Mouse (Mus musculus) forebrain, embryonic 16.5 days (tissue): ENCODE measurements at regions not wholly inside any gene's neighbourhood (a gene's known extent, or its start where the extent isn't known, plus 50 kb on each side); places are given as distances from the start of the nearest gene placed in this dataset.

ENCODE experiments used
- ATAC-seq: fragments of 200-750 bp; cut with Nextera tagmentation; 2 replicates; pipeline ENCODE4 v1.8.0; 2017; ENCODE audit warnings: mild to moderate bottlenecking, moderate library complexity
- H3K27ac ChIP-seq: fragments of 300-500 bp; sonication (generic); 2 replicates; pipeline ENCODE4 v1.5.1; 2014; ENCODE audit warnings: low read length, control low read depth
- H3K27me3 ChIP-seq: fragments of 300-500 bp; sonication (generic); replicated peaks from 2 replicates; pipeline ENCODE4 v1.6.1; 2014; ENCODE audit warnings: low read length; ENCODE audit not compliant: control insufficient read depth, insufficient read depth
- H3K36me3 ChIP-seq: fragments of 300-500 bp; sonication (generic); 2 replicates; pipeline ENCODE4 v1.6.1; 2014; ENCODE audit not compliant: control insufficient read depth, insufficient read depth
- H3K4me1 ChIP-seq: fragments of 300-500 bp; sonication (generic); replicated peaks from 2 replicates; pipeline ENCODE4 v1.6.1; 2014; ENCODE audit warnings: low read length; ENCODE audit not compliant: control insufficient read depth, insufficient read depth
- H3K4me2 ChIP-seq: fragments of 300-500 bp; sonication (generic); 2 replicates; pipeline ENCODE4 v1.6.1; 2014; ENCODE audit warnings: mild to moderate bottlenecking, low read length, control low read depth
- H3K4me3 ChIP-seq: fragments of 300-500 bp; sonication (generic); replicated peaks from 2 replicates; pipeline ENCODE4 v1.5.1; 2014; ENCODE audit warnings: mild to moderate bottlenecking, low read length, control low read depth
- H3K9ac ChIP-seq: fragments of 300-500 bp; sonication (generic); replicated peaks from 2 replicates; pipeline ENCODE4 v1.6.1; 2014; ENCODE audit warnings: low read depth, low read length, control low read depth
- H3K9me3 ChIP-seq: fragments of 300-500 bp; sonication (generic); 2 replicates; pipeline ENCODE4 v1.6.1; 2016; ENCODE audit warnings: low read length; ENCODE audit not compliant: control insufficient read depth
- WGBS: fragments of 180-500 bp; shearing (Covaris S2); extraction: QIAGEN DNeasy Blood & Tissue Kit; methylation state at CpG from one replicate; pipeline ENCODE4 v1.1.7; 2014; 5-methylcytosine and 5-hydroxymethylcytosine counted together

GRCm38 (mm10) chr8:26718409-26719355, 258.4 kb upstream of the Zfp703 start:
- WGBS, result 32% methylated on average over 11 of the region's 11 CpGs
- no peaks in the 10 kb centered on the region for H3K36me3 ChIP-seq
- no peak overlapping the region for H3K9ac ChIP-seq
- H3K27me3 ChIP-seq, result no peaks in the 10 kb centered on the region; the same call in 1 of the 2 replicates
- H3K4me1 ChIP-seq, result 0 out of 2 replicates have a peak, but pooled peaks cover 2% of the 10 kb centered on the region
- no peaks in the 10 kb centered on the region for H3K9me3 ChIP-seq
- no peak for ATAC-seq
- H3K4me2 ChIP-seq, result no peak overlapping the region
- no peak overlapping the region for H3K4me3 ChIP-seq
- H3K27ac ChIP-seq, result no peak overlapping the region

- WGBS, result 69% methylated on average over 3 of the region's 3 CpGs
- no peak overlapping the region for H3K4me2 ChIP-seq
- no peaks in the 10 kb centered on the region for H3K36me3 ChIP-seq
- H3K9ac ChIP-seq, result no peak overlapping the region
- H3K27me3 ChIP-seq, result no peaks in the 10 kb centered on the region
- no peaks in the 10 kb centered on the region for H3K9me3 ChIP-seq
- H3K27ac ChIP-seq, result no peak overlapping the region
- H3K4me1 ChIP-seq, result 0 out of 2 replicates have a peak, but pooled peaks cover 2% of the 10 kb centered on the region
- H3K4me3 ChIP-seq, result no peak overlapping the region
- ATAC-seq, result no peak
Measured at GRCm38 (mm10) chr8:26722766-26723165, 254.4 kb upstream of the Zfp703 start.

DNA sequence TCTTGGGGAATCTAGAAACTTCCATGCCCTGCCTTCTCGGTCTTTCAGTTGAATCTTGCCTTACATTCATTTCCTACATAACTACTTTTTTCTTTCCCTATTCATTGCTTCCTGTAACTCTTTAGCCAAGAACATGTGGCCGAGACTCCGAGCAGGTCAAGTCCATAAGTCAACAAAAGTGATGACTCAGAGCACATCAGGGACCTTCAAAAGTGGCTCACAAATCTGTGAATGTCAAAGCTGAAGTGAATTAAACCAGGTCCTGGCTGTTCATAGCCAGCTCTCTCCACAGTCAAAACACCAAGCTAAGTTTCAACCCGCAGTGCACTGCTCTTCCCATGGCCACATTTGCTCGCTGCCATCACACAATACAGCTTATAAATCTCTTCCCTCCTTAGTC, 252.5 kb upstream of the Zfp703 start:
- no peak for ATAC-seq
- WGBS, result 95% methylated on average over 5 of the region's 5 CpGs

GRCm38 (mm10) chr8:26725521-26725920, 251.6 kb upstream of the Zfp703 start:
- 55% methylated on average over 7 of the region's 7 CpGs for WGBS
- Histone ChIP-seq H3K9me3 (no peaks in the 10 kb centered on the region), H3K4me1 (no peaks in the 10 kb centered on the region), H3K36me3 (no peaks in the 10 kb centered on the region), H3K27ac (no peak overlapping the region), H3K27me3 (no peaks in the 10 kb centered on the region), H3K9ac (no peak overlapping the region), H3K4me3 (no peak overlapping the region), H3K4me2 (no peak overlapping the region)
- ATAC-seq, result no peak

More for the DNA sequence above, 252.5 kb upstream of the Zfp703 start:
- H3K4me3 ChIP-seq, result no peak overlapping the region
- no peaks in the 10 kb centered on the region for H3K4me1 ChIP-seq
- no peak overlapping the region for H3K9ac ChIP-seq
- no peaks in the 10 kb centered on the region for H3K36me3 ChIP-seq
- H3K9me3 ChIP-seq, result no peaks in the 10 kb centered on the region
- no peak overlapping the region for H3K4me2 ChIP-seq
- H3K27ac ChIP-seq, result no peak overlapping the region
- H3K27me3 ChIP-seq, result no peaks in the 10 kb centered on the region

DNA sequence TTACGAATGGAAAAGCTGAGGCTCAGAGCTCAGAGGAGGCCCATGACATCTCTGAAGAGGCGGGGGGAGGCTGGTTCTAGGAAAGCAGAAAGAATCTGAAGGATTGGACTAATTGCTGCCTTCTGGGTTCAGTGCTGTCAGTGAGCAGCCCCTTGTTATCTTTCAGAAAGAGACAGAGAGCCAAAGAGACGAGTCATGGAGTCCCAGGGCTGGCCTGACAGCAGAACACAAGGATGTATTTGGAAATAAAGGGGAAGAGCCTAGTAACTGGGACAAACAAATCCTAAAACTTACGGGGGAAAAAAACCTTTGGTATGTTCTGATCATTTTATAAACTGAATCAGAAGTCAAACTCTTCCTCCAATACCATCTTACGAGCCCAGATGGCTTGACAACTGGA, 247.8 kb upstream of the Zfp703 start:
- H3K9ac ChIP-seq, result no peak overlapping the region
- WGBS, result 81% methylated on average over 5 of the region's 5 CpGs
- ATAC-seq, result no peak

DNA sequence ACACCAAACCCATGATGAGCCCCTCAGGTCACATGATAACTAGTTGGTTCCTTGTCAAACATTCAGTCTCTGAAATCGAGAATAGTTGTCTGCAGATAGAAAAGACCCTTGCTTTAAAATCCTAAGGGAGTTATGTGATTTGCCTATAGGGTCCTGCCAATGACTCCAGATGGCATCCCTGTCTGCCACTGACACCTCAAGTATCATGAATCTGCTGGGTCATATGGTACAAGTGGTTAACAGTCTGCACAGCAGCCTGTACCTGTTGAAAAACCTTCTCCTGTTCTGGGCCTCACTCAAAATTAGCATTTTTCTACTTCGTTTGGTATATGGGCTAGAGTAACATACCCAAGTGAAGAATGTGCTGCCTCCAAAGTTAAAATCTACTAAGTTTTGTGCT, 246.0 kb upstream of the Zfp703 start:
- Histone ChIP-seq H3K4me2 (no peak overlapping the region), H3K9ac (no peak overlapping the region), H3K27me3 (no peaks in the 10 kb centered on the region), H3K27ac (no peak overlapping the region), H3K36me3 (no peaks in the 10 kb centered on the region), H3K4me1 (no peaks in the 10 kb centered on the region), H3K4me3 (no peak overlapping the region), H3K9me3 (no peaks in the 10 kb centered on the region)
- ATAC-seq, result no peak
- WGBS, result 62% methylated on average over 2 of the region's 2 CpGs

More for the DNA sequence above, 247.8 kb upstream of the Zfp703 start:
- Histone ChIP-seq H3K9me3 (no peaks in the 10 kb centered on the region), H3K4me3 (no peak overlapping the region), H3K36me3 (no peaks in the 10 kb centered on the region), H3K27ac (no peak overlapping the region), H3K4me1 (no peaks in the 10 kb centered on the region), H3K27me3 (no peaks in the 10 kb centered on the region), H3K4me2 (no peak overlapping the region)

DNA sequence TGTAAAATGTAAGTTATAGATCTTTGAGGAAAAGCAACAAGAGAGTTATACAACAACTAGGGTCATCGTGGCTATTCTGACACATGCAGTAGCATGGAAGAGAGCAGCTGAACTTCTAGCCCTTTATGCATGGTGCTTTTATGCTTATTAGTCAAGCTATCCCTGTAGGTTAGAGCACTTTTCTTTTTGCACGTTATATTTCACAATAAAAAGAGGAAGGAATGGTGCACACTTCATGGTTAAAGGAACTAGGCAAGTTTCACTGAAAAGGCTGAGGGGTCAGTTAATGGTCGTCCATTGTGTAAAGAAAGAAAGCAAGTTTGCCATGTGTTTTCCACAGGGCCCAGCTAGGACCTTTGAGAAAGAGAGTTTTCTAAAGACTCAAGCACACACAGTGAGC, 232.7 kb upstream of the Zfp703 start:
- Histone ChIP-seq H3K27ac (no peak overlapping the region), H3K36me3 (no peaks in the 10 kb centered on the region), H3K4me2 (no peak overlapping the region), H3K4me3 (no peak overlapping the region), H3K9me3 (no peaks in the 10 kb centered on the region), H3K27me3 (no peaks in the 10 kb centered on the region), H3K9ac (no peak overlapping the region), H3K4me1 (peaks cover 21% of the 10 kb centered on the region)
- ATAC-seq, result no peak
- 62% methylated on average over 3 of the region's 3 CpGs for WGBS

GRCm38 (mm10) chr8:26746811-26747210, 230.3 kb upstream of the Zfp703 start:
- H3K9me3 ChIP-seq, result no peaks in the 10 kb centered on the region
- H3K36me3 ChIP-seq, result no peaks in the 10 kb centered on the region
- WGBS, result 72% methylated on average over 3 of the region's 3 CpGs
- no peak overlapping the region for H3K4me2 ChIP-seq
- H3K9ac ChIP-seq, result no peak overlapping the region
- H3K27ac ChIP-seq, result peak overlapping the region; percentile 50; the same call in 1 of the 2 replicates
- H3K4me3 ChIP-seq, result no peak overlapping the region
- peaks cover 21% of the 10 kb centered on the region for H3K4me1 ChIP-seq
- ATAC-seq, result 0 out of 2 replicates have a peak, but pooled peaks have one; percentile 6
- H3K27me3 ChIP-seq, result no peaks in the 10 kb centered on the region

- peak overlapping the region; percentile 25 for H3K4me2 ChIP-seq
- H3K36me3 ChIP-seq, result no peaks in the 10 kb centered on the region
- peak; percentile 74 for ATAC-seq
- H3K4me1 ChIP-seq, result peaks cover 21% of the 10 kb centered on the region
- 22% methylated on average over 19 of the region's 19 CpGs for WGBS
- no peaks in the 10 kb centered on the region for H3K27me3 ChIP-seq
- H3K9ac ChIP-seq, result no peak overlapping the region
- no peaks in the 10 kb centered on the region for H3K9me3 ChIP-seq
- H3K4me3 ChIP-seq, result no peak overlapping the region
- H3K27ac ChIP-seq, result peak overlapping the region; percentile 50; the same call in 1 of the 2 replicates
Measured at GRCm38 (mm10) chr8:26747241-26747972, 229.7 kb upstream of the Zfp703 start.
